Mouse (Mus musculus): Measurements from ENCODE around the gene Tbc1d14. TPM values are rescaled to one million over a fixed set of nuclear protein-coding genes. Genes with fewer than 3 reads are reported as not detected.

The Tbc1d14 gene
- polyA plus RNA-seq, 1 experiment = 34.7 TPM

- no peak for TF ChIP-seq POLR2A (IDR thresholded peaks at IDR 0.05; ENCODE audit: borderline replicate concordance, control insufficient read depth, low read depth, low read length)
- TF ChIP-seq CTCF (IDR thresholded peaks at IDR 0.05; ENCODE audit: control insufficient read depth, insufficient read depth, low read length) = no peak
These were observed 15.9 kb upstream of the Tbc1d14 start for GRCm38 (mm10) chr5:36608939-36609499.

GRCm38 (mm10) chr5:36603031-36603430, 10.0 kb upstream of the Tbc1d14 start:
- no peak overlapping the region for H3K4me3 ChIP-seq (replicated peaks; ENCODE audit: control insufficient read depth, low read depth, low read length)
- WGBS = 72% methylated on average over 5 of the region's 5 CpGs
- TF ChIP-seq POLR2A (IDR thresholded peaks at IDR 0.05; ENCODE audit: borderline replicate concordance, control insufficient read depth, low read depth, low read length) (no peak), CTCF (IDR thresholded peaks at IDR 0.05; ENCODE audit: control insufficient read depth, insufficient read depth, low read length) (peak; percentile 75)
- H3K27ac ChIP-seq (ENCODE audit: control insufficient read depth, insufficient read depth, low read depth, low read length, poor library complexity) = no peak overlapping the region
- no peaks in the 10 kb centered on the region for H3K4me1 ChIP-seq (ENCODE audit: control insufficient read depth, insufficient read depth, low read length)

More at GRCm38 (mm10) chr5:36608939-36609499, 15.9 kb upstream of the Tbc1d14 start:
- no peak overlapping the region for H3K4me3 ChIP-seq (replicated peaks; ENCODE audit: control insufficient read depth, low read depth, low read length)
- 95% methylated on average over 2 of the region's 2 CpGs for WGBS
- no peak overlapping the region for H3K27ac ChIP-seq (ENCODE audit: control insufficient read depth, insufficient read depth, low read depth, low read length, poor library complexity)
- no peaks in the 10 kb centered on the region for H3K4me1 ChIP-seq (ENCODE audit: control insufficient read depth, insufficient read depth, low read length)

GRCm38 (mm10) chr5:36602028-36602427, 9.0 kb upstream of the Tbc1d14 start:
- H3K27ac ChIP-seq (ENCODE audit: control insufficient read depth, insufficient read depth, low read depth, low read length, poor library complexity) = no peak overlapping the region
- 94% methylated on average over 9 of the region's 9 CpGs for WGBS
- H3K4me1 ChIP-seq (ENCODE audit: control insufficient read depth, insufficient read depth, low read length) = no peaks in the 10 kb centered on the region
- TF ChIP-seq CTCF (IDR thresholded peaks at IDR 0.05; ENCODE audit: control insufficient read depth, insufficient read depth, low read length) (no peak), POLR2A (IDR thresholded peaks at IDR 0.05; ENCODE audit: borderline replicate concordance, control insufficient read depth, low read depth, low read length) (no peak)
- no peak overlapping the region for H3K4me3 ChIP-seq (replicated peaks; ENCODE audit: control insufficient read depth, low read depth, low read length)

GRCm38 (mm10) chr5:36601492-36601891, 8.4 kb upstream of the Tbc1d14 start:
- 63% methylated on average over 7 of the region's 7 CpGs for WGBS
- H3K27ac ChIP-seq (ENCODE audit: control insufficient read depth, insufficient read depth, low read depth, low read length, poor library complexity) = no peak overlapping the region
- no peak overlapping the region for H3K4me3 ChIP-seq (replicated peaks; ENCODE audit: control insufficient read depth, low read depth, low read length)
- H3K4me1 ChIP-seq (ENCODE audit: control insufficient read depth, insufficient read depth, low read length) = no peaks in the 10 kb centered on the region
- no peak for TF ChIP-seq CTCF (IDR thresholded peaks at IDR 0.05; ENCODE audit: control insufficient read depth, insufficient read depth, low read length)

GRCm38 (mm10) chr5:36598883-36599282, 5.8 kb upstream of the Tbc1d14 start:
- TF ChIP-seq CTCF (IDR thresholded peaks at IDR 0.05; ENCODE audit: control insufficient read depth, insufficient read depth, low read length) (no peak), POLR2A (IDR thresholded peaks at IDR 0.05; ENCODE audit: borderline replicate concordance, control insufficient read depth, low read depth, low read length) (no peak)
- Histone ChIP-seq H3K27ac (ENCODE audit: control insufficient read depth, insufficient read depth, low read depth, low read length, poor library complexity) (no peak overlapping the region), H3K4me1 (ENCODE audit: control insufficient read depth, insufficient read depth, low read length) (no peaks in the 10 kb centered on the region), H3K4me3 (replicated peaks; ENCODE audit: control insufficient read depth, low read depth, low read length) (no peak overlapping the region)
- WGBS = 88% methylated on average over 1 of the region's 1 CpGs

GRCm38 (mm10) chr5:36597653-36598052, 4.6 kb upstream of the Tbc1d14 start:
- TF ChIP-seq POLR2A (IDR thresholded peaks at IDR 0.05; ENCODE audit: borderline replicate concordance, control insufficient read depth, low read depth, low read length) (no peak), CTCF (IDR thresholded peaks at IDR 0.05; ENCODE audit: control insufficient read depth, insufficient read depth, low read length) (peak; percentile 26; the same call in 1 of the 2 replicates)
- 30% methylated on average over 4 of the region's 4 CpGs for WGBS
- Histone ChIP-seq H3K27ac (ENCODE audit: control insufficient read depth, insufficient read depth, low read depth, low read length, poor library complexity) (no peak overlapping the region), H3K4me1 (ENCODE audit: control insufficient read depth, insufficient read depth, low read length) (no peaks in the 10 kb centered on the region), H3K4me3 (replicated peaks; ENCODE audit: control insufficient read depth, low read depth, low read length) (no peak overlapping the region)

- TF ChIP-seq CTCF (IDR thresholded peaks at IDR 0.05; ENCODE audit: control insufficient read depth, insufficient read depth, low read length) = no peak
- TF ChIP-seq POLR2A (IDR thresholded peaks at IDR 0.05; ENCODE audit: borderline replicate concordance, control insufficient read depth, low read depth, low read length) = no peak
- Histone ChIP-seq H3K4me1 (ENCODE audit: control insufficient read depth, insufficient read depth, low read length) (no peaks in the 10 kb centered on the region), H3K27ac (ENCODE audit: control insufficient read depth, insufficient read depth, low read depth, low read length, poor library complexity) (no peak overlapping the region), H3K4me3 (replicated peaks; ENCODE audit: control insufficient read depth, low read depth, low read length) (no peak overlapping the region)
- 58% methylated on average over 5 of the region's 5 CpGs for WGBS
These were observed 3.1 kb upstream of the Tbc1d14 start for GRCm38 (mm10) chr5:36596225-36596624.

- Histone ChIP-seq H3K4me1 (ENCODE audit: control insufficient read depth, insufficient read depth, low read length) (no peaks in the 10 kb centered on the region), H3K4me3 (replicated peaks; ENCODE audit: control insufficient read depth, low read depth, low read length) (no peak overlapping the region), H3K27ac (ENCODE audit: control insufficient read depth, insufficient read depth, low read depth, low read length, poor library complexity) (no peak overlapping the region)
- TF ChIP-seq POLR2A (IDR thresholded peaks at IDR 0.05; ENCODE audit: borderline replicate concordance, control insufficient read depth, low read depth, low read length) = no peak
- TF ChIP-seq CTCF (IDR thresholded peaks at IDR 0.05; ENCODE audit: control insufficient read depth, insufficient read depth, low read length) = no peak
- 24% methylated on average over 3 of the region's 3 CpGs for WGBS
These were observed 2.0 kb upstream of the Tbc1d14 start for GRCm38 (mm10) chr5:36595115-36595514.

- 80% methylated on average over 3 of the region's 3 CpGs for WGBS
- no peak for TF ChIP-seq CTCF (IDR thresholded peaks at IDR 0.05; ENCODE audit: control insufficient read depth, insufficient read depth, low read length)
- no peak for TF ChIP-seq POLR2A (IDR thresholded peaks at IDR 0.05; ENCODE audit: borderline replicate concordance, control insufficient read depth, low read depth, low read length)
- H3K27ac ChIP-seq (ENCODE audit: control insufficient read depth, insufficient read depth, low read depth, low read length, poor library complexity) = no peak overlapping the region
- no peak overlapping the region for H3K4me3 ChIP-seq (replicated peaks; ENCODE audit: control insufficient read depth, low read depth, low read length)
- H3K4me1 ChIP-seq (ENCODE audit: control insufficient read depth, insufficient read depth, low read length) = no peaks in the 10 kb centered on the region
These were observed 1.3 kb upstream of the Tbc1d14 start for GRCm38 (mm10) chr5:36594344-36594743.

Data from bone marrow, adult 2 months (tissue).